Mouse (Mus musculus) ES-Bruce4 (cell line): ENCODE data around the gene Rad54l2.

Experiments used
- CTCF ChIP-seq: IDR thresholded peaks from one replicate; pipeline ENCODE4 v1.8.1; 2011; ENCODE audit warnings: low read depth, low read length
- EP300 ChIP-seq: IDR thresholded peaks from 2 replicates; pipeline ENCODE4 v1.6.1; 2011; ENCODE audit warnings: low read depth, low read length; ENCODE audit not compliant: insufficient read depth
- POLR2A ChIP-seq: IDR thresholded peaks from one replicate; pipeline ENCODE4 v1.8.1; 2011; ENCODE audit warnings: low read length; ENCODE audit not compliant: insufficient read depth

- TF ChIP-seq CTCF, result no peak
- TF ChIP-seq POLR2A, result no peak
- no peak for TF ChIP-seq EP300
Observed at GRCm38 (mm10) chr9:106681026-106681425, 108.0 kb downstream of the Rad54l2 start.
